Mouse (Mus musculus) testis, postnatal 14 days (tissue): Measurements from ENCODE around the gene Slc44a3.
"Not testable (repeated sequence)": the region's sequence is repeated elsewhere in the genome, so short reads cannot be mapped to it uniquely, and the experiment has no call there.

Source experiments
- DNase-seq: peaks from one replicate; pipeline ENCODE4 v3.0.0; 2021; ENCODE audit warnings: low spot score

The Slc44a3 gene

GRCm38 (mm10) chr3:121550370-121550769 is 18.2 kb upstream of the Slc44a3 start:
- no peak for DNase-seq

GRCm38 (mm10) chr3:121547851-121548624 is 15.8 kb upstream of the Slc44a3 start:
- DNase-seq: no peak

- DNase-seq: no peak
These were observed 8.4 kb upstream of the Slc44a3 start for GRCm38 (mm10) chr3:121540621-121541020.

- DNase-seq: no peak
These were observed 7.7 kb upstream of the Slc44a3 start for GRCm38 (mm10) chr3:121539871-121540431.

GRCm38 (mm10) chr3:121538847-121539246 is 6.6 kb upstream of the Slc44a3 start:
- not testable (repeated sequence) for DNase-seq

GRCm38 (mm10) chr3:121537996-121538395 is 5.8 kb upstream of the Slc44a3 start:
- no peak for DNase-seq

- no peak for DNase-seq
These were observed 4.6 kb upstream of the Slc44a3 start for GRCm38 (mm10) chr3:121536803-121537202.

- DNase-seq: no peak
These were observed 3.8 kb upstream of the Slc44a3 start for GRCm38 (mm10) chr3:121535813-121536504.

GRCm38 (mm10) chr3:121531370-121532148 is 645 bp downstream of the Slc44a3 start:
- DNase-seq: peak; percentile 20

- DNase-seq: no peak
These were observed 1.5 kb downstream of the Slc44a3 start for GRCm38 (mm10) chr3:121530546-121531258.

GRCm38 (mm10) chr3:121526096-121527093 is 5.8 kb downstream of the Slc44a3 start:
- DNase-seq: no peak

- DNase-seq: no peak
These were observed 10.5 kb downstream of the Slc44a3 start for GRCm38 (mm10) chr3:121521633-121522125.

- no peak for DNase-seq
These were observed 11.1 kb downstream of the Slc44a3 start for GRCm38 (mm10) chr3:121521123-121521522.

- DNase-seq: no peak
These were observed 15.2 kb downstream of the Slc44a3 start for GRCm38 (mm10) chr3:121517030-121517429.

- DNase-seq: no peak
These were observed 23.1 kb downstream of the Slc44a3 start for GRCm38 (mm10) chr3:121509141-121509540.

GRCm38 (mm10) chr3:121507678-121508077 is 24.5 kb downstream of the Slc44a3 start:
- no peak for DNase-seq

- DNase-seq: no peak
These were observed 25.4 kb downstream of the Slc44a3 start for GRCm38 (mm10) chr3:121506756-121507155.

- no peak for DNase-seq
These were observed 26.0 kb downstream of the Slc44a3 start for GRCm38 (mm10) chr3:121506175-121506574.

GRCm38 (mm10) chr3:121504927-121505487 is 27.2 kb downstream of the Slc44a3 start:
- DNase-seq: peak; percentile 15

GRCm38 (mm10) chr3:121500734-121501133 is 31.5 kb downstream of the Slc44a3 start:
- peak; percentile 20 for DNase-seq
